9 mouse cellular contexts compared by ENCODE assay signal in genomic region chr19:41089833-41090232, GRCm38 (mm10). TPM values are rescaled to one million over a fixed set of nuclear protein-coding genes. Genes with fewer than 3 reads are reported as not detected.
DNase-seq lines count a peak whose midpoint lies in the region; ATAC-seq and TF ChIP-seq lines count a peak whose summit lies in the region.
"Had no signal": no experiment of that assay in that cellular context is flagged by ENCODE, and none has a peak within 500 bp of the region (broad histone marks: within the 10 kb centered on the region; RNA-seq: fewer than 3 reads in every experiment).

No protein-coding gene starts in this region.

- no peaks in the 10 kb centered on the region for H3K9me3 ChIP-seq in intestine, postnatal 0 days (ENCODE audit: control insufficient read depth)
- H3K9me3 ChIP-seq in intestine, embryonic 16.5 days (ENCODE audit: control insufficient read depth, low read length) = no peaks in the 10 kb centered on the region
- no peaks in the 10 kb centered on the region for H3K9me3 ChIP-seq in hindbrain, embryonic 12.5 days (replicated peaks)
- H3K9me3 ChIP-seq in midbrain, postnatal 0 days (ENCODE audit: low read length) = no peaks in the 10 kb centered on the region
- H3K9me3 ChIP-seq: embryonic facial prominence, embryonic 15.5 days had no signal

- 15% methylated on average over 5 of the region's 5 CpGs for WGBS in intestine, postnatal 0 days
- 5% methylated on average over 5 of the region's 5 CpGs for WGBS in intestine, embryonic 16.5 days
- WGBS in hindbrain, embryonic 12.5 days = 8% methylated on average over 5 of the region's 5 CpGs
- WGBS in midbrain, postnatal 0 days = 9% methylated on average over 5 of the region's 5 CpGs

- H3K27me3 ChIP-seq in intestine, postnatal 0 days (replicated peaks; ENCODE audit: control insufficient read depth, insufficient read depth, low read length) = no peaks in the 10 kb centered on the region
- peaks cover 3% of the 10 kb centered on the region; the same call in 1 of the 2 replicates for H3K27me3 ChIP-seq in intestine, embryonic 16.5 days (replicated peaks; ENCODE audit: control insufficient read depth, insufficient read depth, low read length)
- peaks cover 22% of the 10 kb centered on the region for H3K27me3 ChIP-seq in Patski
- H3K27me3 ChIP-seq in hindbrain, embryonic 12.5 days = peaks cover 17% of the 10 kb centered on the region
- H3K27me3 ChIP-seq in midbrain, postnatal 0 days (ENCODE audit: insufficient read depth, low read length) = peaks cover 10% of the 10 kb centered on the region

- POLR2A ChIA-PET in Patski (lab: Charles Lee) = interaction anchor here (0.6 kb wide), 1 partner anchor 173 kb away, joined by 6 read pairs; no protein-coding TSS in a partner anchor

- intact Hi-C loops in left cerebral cortex, postnatal 36 days (cut with DNase I) = loop anchor here (5.0 kb wide), 2 partner anchors 152 to 672 kb away; no protein-coding TSS in a partner anchor

- H3K4me3 ChIP-seq in intestine, postnatal 0 days (ENCODE audit: low read depth, low read length) = no peak overlapping the region
- no peak overlapping the region for H3K4me3 ChIP-seq in intestine, embryonic 16.5 days (ENCODE audit: low read length)
- H3K4me3 ChIP-seq in hindbrain, embryonic 12.5 days = no peak overlapping the region
- no peak overlapping the region for H3K4me3 ChIP-seq in midbrain, postnatal 0 days (ENCODE audit: low read depth, low read length)
- H3K4me3 ChIP-seq: embryonic facial prominence, embryonic 15.5 days had no signal

- CTCF ChIA-PET in Patski (lab: Charles Lee) = interaction anchor here (0.7 to 1.4 kb wide), 3 partner anchors 22 to 84 kb away, joined by 3 read pairs; no protein-coding TSS in a partner anchor

- DNase-seq in Patski (ENCODE audit: low read depth, low spot score) = no peak
- DNase-seq in embryo, embryonic 9.5 days (ENCODE audit: extremely low spot score) = peak; percentile 68
- peak; percentile 45 to 51 for DNase-seq in left cerebral cortex, postnatal 36 days (ENCODE audit: low spot score in 2 of 2)
- peak; percentile 88 for DNase-seq in midbrain, postnatal 0 days (ENCODE audit: low spot score)
- peak; percentile 52 for DNase-seq in thymus, postnatal 25 days

- H3K36me3 ChIP-seq in intestine, postnatal 0 days (ENCODE audit: control insufficient read depth, insufficient read depth) = no peaks in the 10 kb centered on the region
- H3K36me3 ChIP-seq in intestine, embryonic 16.5 days (ENCODE audit: control insufficient read depth, insufficient read depth, low read length) = no peaks in the 10 kb centered on the region
- H3K36me3 ChIP-seq in hindbrain, embryonic 12.5 days = no peaks in the 10 kb centered on the region
- no peaks in the 10 kb centered on the region for H3K36me3 ChIP-seq in midbrain, postnatal 0 days (ENCODE audit: insufficient read depth, low read length)
- H3K36me3 ChIP-seq: embryonic facial prominence, embryonic 15.5 days had no signal

- H3K4me2 ChIP-seq in intestine, postnatal 0 days (replicated peaks; ENCODE audit: low read depth) = no peak overlapping the region
- H3K4me2 ChIP-seq in intestine, embryonic 16.5 days (ENCODE audit: low read depth, low read length) = no peak overlapping the region
- H3K4me2 ChIP-seq in hindbrain, embryonic 12.5 days (replicated peaks) = no peak overlapping the region
- H3K4me2 ChIP-seq in midbrain, postnatal 0 days (ENCODE audit: low read depth, low read length, poor library complexity, severe bottlenecking) = no peak overlapping the region
- H3K4me2 ChIP-seq: embryonic facial prominence, embryonic 15.5 days had no signal

- no peaks in the 10 kb centered on the region for H3K4me1 ChIP-seq in intestine, postnatal 0 days (replicated peaks; ENCODE audit: control insufficient read depth, insufficient read depth, low read length)
- no peaks in the 10 kb centered on the region for H3K4me1 ChIP-seq in intestine, embryonic 16.5 days (ENCODE audit: control insufficient read depth, insufficient read depth, low read length)
- H3K4me1 ChIP-seq in hindbrain, embryonic 12.5 days = peaks cover 4% of the 10 kb centered on the region; the same call in 1 of the 2 replicates
- no peaks in the 10 kb centered on the region for H3K4me1 ChIP-seq in midbrain, postnatal 0 days (ENCODE audit: insufficient read depth, low read length)
- H3K4me1 ChIP-seq: embryonic facial prominence, embryonic 15.5 days had no signal

- ATAC-seq in intestine, postnatal 0 days = no peak
- ATAC-seq in intestine, embryonic 16.5 days = no peak
- ATAC-seq in Patski = peak; percentile 37
- ATAC-seq in hindbrain, embryonic 12.5 days (ENCODE audit: low FRiP score) = 0 out of 2 replicates have a peak, but pooled peaks have one; percentile 38
- ATAC-seq in midbrain, postnatal 0 days (ENCODE audit: low FRiP score) = peak; percentile 71

- in situ Hi-C loops in Patski (cut with MboI; ENCODE audit: low pct_unique_long_range_greater_than_20kb) = loop anchor here (10.0 kb wide), 1 partner anchor 675 kb away; no protein-coding TSS in a partner anchor

- TF ChIP-seq CTCF in intestine, postnatal 0 days (IDR thresholded peaks at IDR 0.05; ENCODE audit: low read depth) = peak; percentile 89
- peak; percentile 83 for TF ChIP-seq CTCF in Patski (IDR thresholded peaks at IDR 0.05)
- TF ChIP-seq CTCF in midbrain, postnatal 0 days (IDR thresholded peaks at IDR 0.05) = peak; percentile 92

- H3K27ac ChIP-seq in intestine, postnatal 0 days (ENCODE audit: low read depth, low read length) = no peak overlapping the region
- no peak overlapping the region for H3K27ac ChIP-seq in intestine, embryonic 16.5 days (ENCODE audit: low read length)
- no peak overlapping the region for H3K27ac ChIP-seq in hindbrain, embryonic 12.5 days
- no peak overlapping the region for H3K27ac ChIP-seq in midbrain, postnatal 0 days (ENCODE audit: low read depth, low read length)
- H3K27ac ChIP-seq: embryonic facial prominence, embryonic 15.5 days had no signal

- H3K9ac ChIP-seq in intestine, postnatal 0 days (ENCODE audit: low read depth, low read length) = no peak overlapping the region
- no peak overlapping the region for H3K9ac ChIP-seq in intestine, embryonic 16.5 days (ENCODE audit: low read depth, low read length)
- no peak overlapping the region for H3K9ac ChIP-seq in hindbrain, embryonic 12.5 days
- no peak overlapping the region for H3K9ac ChIP-seq in midbrain, postnatal 0 days (replicated peaks; ENCODE audit: low read length, poor library complexity, severe bottlenecking)
- H3K9ac ChIP-seq: embryonic facial prominence, embryonic 15.5 days had no signal

RNA-seq across cellular contexts. Expression of gene Opalin, which starts 12.9 kb away (rescaled TPM):
- polyA plus RNA-seq in intestine, postnatal 0 days (2015; fragmentation: Nextera tagmentation; extraction: Ambion mirVana) = not detected in 2 replicates
- polyA plus RNA-seq in intestine, embryonic 16.5 days (2015; fragmentation: Nextera tagmentation; extraction: Ambion mirVana) = not detected in 2 replicates
- not detected for polyA plus RNA-seq in Patski (2021)
- polyA plus RNA-seq in hindbrain, embryonic 12.5 days (2016; fragmentation: Nextera tagmentation; extraction: Ambion mirVana) = not detected in 2 replicates
- 10 to 100 TPM in 1 of 2 experiments, 1 to 10 TPM in 1; 7.7 to 18.0 TPM for total RNA-seq in left cerebral cortex, postnatal 36 days (2021)
- not detected in 2 replicates for total RNA-seq in midbrain, postnatal 0 days (2014; rRNA removed)
- not detected in 2 replicates for polyA plus RNA-seq in midbrain, postnatal 0 days (2015; fragmentation: Nextera tagmentation; extraction: Ambion mirVana)
- polyA plus RNA-seq: embryonic facial prominence, embryonic 15.5 days had no signal

Comparison
In these comparisons a context has a peak if more than half of its experiments do, and no peak if none do; other contexts are left out.
1. ATAC-seq: peak in Patski (single experiment), hindbrain, embryonic 12.5 days (single experiment) and midbrain, postnatal 0 days (single experiment); none in intestine, postnatal 0 days (single experiment) and intestine, embryonic 16.5 days (single experiment).
2. Peak in every context shown above with its lines, with median percentiles within 50 percentile points of each other: CTCF ChIP-seq.